Mouse (Mus musculus) naive thymus-derived CD4-positive, alpha-beta T cell, adult 2 months (primary cell): ENCODE results near the gene Atf7ip.

Source experiments
- DNase-seq: peaks from one replicate; pipeline ENCODE4 v3.0.0-alpha.2; 2011; ENCODE audit warnings: low read depth

Gene Atf7ip

DNA sequence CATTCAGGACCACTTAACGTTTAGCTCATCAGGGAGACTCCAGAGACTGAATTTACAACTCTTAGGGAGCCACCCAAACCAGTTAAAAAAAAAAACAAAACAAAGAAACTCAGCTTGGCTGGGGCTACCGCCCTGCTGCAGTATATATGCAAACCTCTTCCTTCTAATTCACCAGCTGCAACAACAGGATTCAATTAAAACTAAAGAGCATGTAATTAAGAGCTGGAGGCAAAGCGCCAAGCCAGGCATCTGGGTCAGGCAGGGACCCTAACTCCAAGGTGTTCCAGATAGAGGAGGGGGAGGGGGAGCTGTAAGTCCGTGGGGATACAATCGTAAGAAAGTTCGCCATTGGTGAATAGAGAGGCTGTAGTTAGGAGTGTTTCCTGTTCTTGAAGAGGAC lies 140.2 kb downstream of the Atf7ip start:
- DNase-seq: no peak

DNA sequence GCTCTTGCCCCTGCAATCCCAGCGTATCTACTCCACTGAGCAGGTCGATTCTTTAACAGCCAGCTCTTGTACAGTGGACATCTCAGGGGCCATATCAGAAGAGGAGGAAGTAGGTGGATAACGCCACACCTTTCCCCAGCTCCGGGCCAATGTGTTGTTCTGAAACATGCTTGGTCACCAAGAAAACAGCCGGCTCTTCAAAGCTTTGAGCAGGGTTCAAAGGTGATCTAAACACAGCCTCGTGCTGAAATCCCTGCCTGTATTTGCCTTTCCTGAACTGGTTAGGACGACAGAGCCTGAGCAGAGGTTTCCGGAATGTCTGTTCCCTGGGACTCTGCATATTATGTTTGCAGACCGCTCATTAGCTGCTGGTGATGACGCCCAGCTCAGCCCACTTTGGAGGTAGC lies 141.5 kb downstream of the Atf7ip start:
- DNase-seq: no peak

DNA sequence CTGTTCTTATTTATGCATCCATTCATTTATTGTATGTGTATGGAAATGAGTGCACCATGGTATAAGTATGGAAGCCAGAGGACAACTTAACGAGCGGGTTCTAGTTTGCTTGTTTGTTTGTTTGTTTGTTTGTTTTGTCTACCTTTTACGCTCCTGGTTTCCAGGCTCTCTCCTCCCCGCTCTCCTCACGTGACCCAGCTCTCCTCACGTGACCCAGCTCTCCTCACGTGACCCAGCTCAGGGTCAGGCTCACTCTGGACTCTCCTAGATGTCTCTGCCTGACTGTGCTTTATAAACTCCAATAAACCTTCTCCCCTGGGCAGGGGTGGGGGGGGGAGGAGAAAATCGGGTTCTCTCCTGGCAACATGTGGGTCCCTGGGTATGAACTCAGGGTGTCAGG lies 144.7 kb downstream of the Atf7ip start:
- no peak for DNase-seq

DNA sequence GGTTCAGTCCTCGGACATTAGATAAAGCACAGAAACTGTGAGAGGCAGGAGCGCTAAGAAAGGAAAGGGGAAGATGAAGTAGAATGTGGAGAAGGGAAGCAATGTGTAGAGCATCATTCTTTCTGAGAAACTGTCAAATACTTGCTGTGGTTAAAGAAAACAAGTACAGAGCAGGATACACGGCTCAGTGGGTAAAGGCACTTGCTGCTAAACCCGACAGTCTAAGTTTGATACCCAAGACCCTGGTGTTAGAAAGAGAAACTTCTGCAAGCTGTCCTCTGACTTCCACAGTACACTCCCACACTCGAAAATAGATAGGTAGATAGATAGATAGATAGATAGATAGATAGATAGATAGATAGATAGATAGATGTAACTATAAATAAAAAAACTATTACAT lies 147.4 kb downstream of the Atf7ip start:
- no peak for DNase-seq

DNA sequence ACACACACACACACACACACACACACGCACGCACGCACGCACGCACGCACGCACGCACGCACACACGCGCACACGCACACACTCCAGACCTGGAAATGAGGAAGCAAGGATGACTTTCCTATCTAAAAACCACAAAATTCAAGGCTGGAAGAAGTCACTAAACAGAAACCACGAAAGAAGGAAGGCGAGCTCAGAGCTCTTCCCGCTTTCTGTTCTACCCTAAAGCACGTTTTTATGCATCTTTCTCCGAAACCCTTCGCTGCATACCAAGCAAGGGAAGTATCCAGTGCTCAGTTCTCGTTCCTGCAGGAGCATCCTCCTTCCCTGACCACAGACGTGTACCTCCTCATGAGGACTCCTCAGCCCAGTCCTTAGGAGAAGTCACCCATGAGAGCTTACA lies 148.5 kb downstream of the Atf7ip start:
- DNase-seq: no peak

DNA sequence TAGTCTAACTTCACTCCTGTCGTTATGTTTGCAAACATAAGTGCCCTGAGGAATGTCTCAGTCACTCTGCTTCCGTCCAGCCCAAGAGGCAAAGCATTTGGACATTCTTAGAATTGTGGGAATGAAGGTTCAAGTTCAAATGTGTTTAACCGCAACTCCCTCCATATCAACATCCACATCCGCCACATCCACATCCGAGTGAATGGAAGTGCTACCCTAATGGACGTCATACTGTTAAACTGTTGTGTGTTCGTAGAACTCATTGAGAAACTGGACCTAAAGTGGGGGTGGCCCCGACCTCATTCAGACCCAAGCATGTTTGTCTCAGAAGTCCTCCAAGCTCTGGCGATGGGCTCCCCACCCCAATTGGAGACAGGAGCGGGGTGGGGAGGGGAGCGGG lies 149.8 kb downstream of the Atf7ip start:
- no peak for DNase-seq

DNA sequence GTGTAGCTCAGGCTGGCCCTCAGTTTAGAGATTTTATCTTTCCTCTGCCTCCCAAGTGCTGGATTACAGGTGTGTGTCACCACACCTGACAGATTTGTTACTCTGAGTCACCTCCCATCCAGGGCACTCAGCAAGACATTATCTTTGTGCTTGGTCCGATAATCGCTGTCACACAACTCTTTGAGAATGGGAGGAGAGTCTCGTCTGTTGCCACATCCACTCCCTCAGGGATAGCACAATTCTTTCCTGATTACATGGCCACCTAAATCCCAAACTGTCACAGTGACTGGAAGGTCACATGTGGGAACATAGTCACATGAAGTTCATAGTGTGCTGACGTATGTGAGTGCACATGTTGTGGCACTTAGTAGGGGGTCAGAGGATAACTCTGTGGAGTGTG lies 152.3 kb downstream of the Atf7ip start:
- DNase-seq: no peak

DNA sequence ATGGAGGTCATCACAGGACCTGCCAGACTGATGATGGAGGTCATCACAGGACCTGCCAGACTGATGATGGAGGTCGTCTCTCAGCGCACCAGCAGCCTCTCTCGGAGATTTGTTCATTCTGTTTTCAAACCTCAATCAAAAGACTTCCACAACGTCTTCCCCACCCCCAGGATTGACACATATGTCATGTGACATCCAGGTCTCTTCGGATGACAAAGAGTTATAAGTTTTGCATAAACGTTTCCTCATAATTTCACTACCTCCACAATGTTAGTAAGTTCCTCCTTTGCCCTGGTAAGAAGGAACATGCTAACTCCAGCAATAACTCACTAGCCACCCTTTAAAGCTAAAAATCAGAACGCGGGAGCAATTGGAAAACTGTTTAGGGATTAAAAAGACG lies 153.3 kb downstream of the Atf7ip start:
- no peak for DNase-seq
